Mouse (Mus musculus) hindbrain, embryonic 10.5 days (tissue): ENCODE measurements around the gene Avl9. TPM values are rescaled to one million over a fixed set of nuclear protein-coding genes. Genes with fewer than 3 reads are reported as not detected.

Experiments
- DNase-seq: peaks from one replicate; pipeline ENCODE4 v3.0.0-alpha.2; 2017; ENCODE audit warnings: low spot score
- H3K27ac ChIP-seq: fragments of 300-500 bp; sonication (generic); 2 replicates; pipeline ENCODE4 v1.5.1; 2016; ENCODE audit warnings: mild to moderate bottlenecking, moderate library complexity
- H3K27me3 ChIP-seq: fragments of 300-500 bp; sonication (generic); 2 replicates; pipeline ENCODE4 v1.6.1; 2016; ENCODE audit warnings: mild to moderate bottlenecking; ENCODE audit not compliant: poor library complexity, insufficient read depth, severe bottlenecking
- H3K36me3 ChIP-seq: fragments of 300-500 bp; sonication (generic); 2 replicates; pipeline ENCODE4 v1.6.1; 2016; ENCODE audit warnings: mild to moderate bottlenecking, moderate library complexity
- H3K4me1 ChIP-seq: fragments of 300-500 bp; sonication (generic); replicated peaks from 2 replicates; pipeline ENCODE4 v1.6.1; 2016; ENCODE audit warnings: mild to moderate bottlenecking
- H3K4me3 ChIP-seq: fragments of 300-500 bp; sonication (generic); 2 replicates; pipeline ENCODE4 v1.5.1; 2016; ENCODE audit warnings: mild to moderate bottlenecking, moderate library complexity
- H3K9me3 ChIP-seq: fragments of 300-500 bp; sonication (generic); 2 replicates; pipeline ENCODE4 v1.6.1; 2016; ENCODE audit warnings: mild to moderate bottlenecking, moderate library complexity
- WGBS: fragments of 180-500 bp; shearing (Covaris S2); methylation state at CpG from one replicate; pipeline ENCODE4 v1.1.7; 2016; 5-methylcytosine and 5-hydroxymethylcytosine counted together
- polyA plus RNA-seq: library from polyadenylated mRNA; unstranded; fragments of >200 nt; fragmentation: Nextera tagmentation; extraction: Ambion mirVana; gene quantifications from 2 replicates; pipeline ENCODE4 v1.2.1, GENCODE M21; 2016

The Avl9 gene
- 15.4 and 19.0 TPM in 2 replicates for polyA plus RNA-seq

DNA sequence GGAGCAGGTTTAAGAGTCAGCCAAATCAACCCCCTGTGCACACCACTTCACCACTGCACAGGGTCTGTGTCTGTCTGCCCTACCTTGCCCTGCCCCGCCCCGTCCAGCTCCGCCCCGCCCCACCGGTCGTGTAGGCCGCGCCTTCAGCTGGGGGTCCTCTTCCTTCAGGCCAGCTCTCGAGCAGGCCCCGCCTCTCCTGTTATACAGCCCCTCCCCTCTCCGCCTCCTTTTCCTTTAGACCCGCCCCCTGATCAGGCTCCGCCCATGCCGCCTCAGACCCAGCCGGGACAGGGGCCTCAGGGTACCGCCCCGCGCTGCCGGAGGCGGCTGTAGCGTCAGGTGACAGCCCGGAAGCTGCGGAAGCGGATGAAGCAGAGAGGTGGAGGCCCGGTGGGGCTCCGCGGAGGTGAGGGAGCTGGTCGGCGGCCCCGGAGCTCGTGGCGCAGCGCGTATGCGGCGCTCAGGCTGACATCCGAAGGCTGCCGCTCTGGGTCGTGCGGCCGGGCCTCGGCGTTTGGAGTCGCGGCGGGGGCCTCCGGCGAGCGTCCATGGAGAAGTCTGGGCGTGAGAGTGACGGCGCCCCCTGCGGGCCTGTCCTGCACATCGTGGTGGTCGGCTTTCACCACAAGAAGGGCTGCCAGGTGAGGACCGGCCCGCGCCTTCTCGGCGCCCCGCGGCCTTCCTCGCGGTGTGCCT lies at the start of gene Avl9:
Avl9 (plus strand) TSS at position 326 of the 696 bp plus-strand sequence.
- H3K4me1 ChIP-seq: peaks cover 16% of the 10 kb centered on the region
- H3K36me3 ChIP-seq: no peaks in the 10 kb centered on the region
- H3K27me3 ChIP-seq: no peaks in the 10 kb centered on the region
- H3K27ac ChIP-seq: peak within 1 kb of the TSS; percentile 95
- DNase-seq: peak; percentile 98
- WGBS: under 1% methylated on average over 64 of the region's 64 CpGs
- H3K4me3 ChIP-seq: peak within 1 kb of the TSS; percentile 84
- H3K9me3 ChIP-seq: no peaks in the 10 kb centered on the region

DNA sequence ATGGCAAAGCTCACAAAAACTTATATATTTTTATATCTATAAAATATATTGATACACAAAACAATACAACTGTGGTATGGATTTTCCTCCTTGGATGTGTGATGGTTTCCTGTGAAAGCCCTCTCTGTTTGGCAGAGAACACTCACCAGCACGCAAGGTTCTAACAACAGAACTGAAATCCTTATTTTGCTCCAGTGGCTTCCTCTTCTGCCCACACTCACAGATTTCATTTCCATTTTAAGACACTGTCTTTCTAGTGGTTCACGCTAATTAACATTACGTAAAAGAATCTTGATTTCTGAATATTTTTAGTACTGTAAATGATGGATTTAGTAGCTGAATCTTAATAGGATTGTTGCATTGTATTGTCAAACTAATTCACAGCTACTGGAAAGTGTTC lies 26.5 kb upstream of the Avl9 start:
- DNase-seq: no peak
- H3K9me3 ChIP-seq: no peaks in the 10 kb centered on the region
- H3K4me1 ChIP-seq: 0 out of 2 replicates have a peak, but pooled peaks cover 3% of the 10 kb centered on the region
- no peaks in the 10 kb centered on the region for H3K27me3 ChIP-seq
- H3K4me3 ChIP-seq: no peak overlapping the region
- WGBS: 94% methylated on average over 3 of the region's 3 CpGs
- no peaks in the 10 kb centered on the region for H3K36me3 ChIP-seq
- H3K27ac ChIP-seq: no peak overlapping the region

DNA sequence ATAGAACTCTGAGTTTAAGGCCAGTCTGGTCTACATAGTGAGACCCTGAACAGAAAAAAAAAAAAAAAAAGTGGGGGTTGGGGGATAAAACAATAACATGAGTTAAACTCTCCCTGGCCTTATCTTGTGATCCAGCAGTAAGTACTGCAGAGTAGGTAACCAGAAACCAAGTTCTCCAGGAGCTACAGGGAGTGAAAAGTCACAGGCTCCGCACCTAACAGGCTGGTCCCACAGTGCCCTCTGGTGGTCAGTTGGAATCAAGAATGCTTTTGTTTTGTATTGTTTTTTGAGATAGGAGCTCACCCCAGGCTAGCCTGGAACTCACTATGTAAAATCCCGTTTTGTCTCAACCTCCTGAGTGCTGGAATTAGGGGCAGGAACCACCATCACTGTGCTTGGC lies 23.5 kb upstream of the Avl9 start:
- Histone ChIP-seq H3K9me3 (no peaks in the 10 kb centered on the region), H3K36me3 (no peaks in the 10 kb centered on the region), H3K27me3 (no peaks in the 10 kb centered on the region), H3K4me3 (no peak overlapping the region), H3K27ac (no peak overlapping the region), H3K4me1 (0 out of 2 replicates have a peak, but pooled peaks cover 3% of the 10 kb centered on the region)
- DNase-seq: peak; percentile 79
- WGBS: 3% methylated on average over 2 of the region's 2 CpGs

DNA sequence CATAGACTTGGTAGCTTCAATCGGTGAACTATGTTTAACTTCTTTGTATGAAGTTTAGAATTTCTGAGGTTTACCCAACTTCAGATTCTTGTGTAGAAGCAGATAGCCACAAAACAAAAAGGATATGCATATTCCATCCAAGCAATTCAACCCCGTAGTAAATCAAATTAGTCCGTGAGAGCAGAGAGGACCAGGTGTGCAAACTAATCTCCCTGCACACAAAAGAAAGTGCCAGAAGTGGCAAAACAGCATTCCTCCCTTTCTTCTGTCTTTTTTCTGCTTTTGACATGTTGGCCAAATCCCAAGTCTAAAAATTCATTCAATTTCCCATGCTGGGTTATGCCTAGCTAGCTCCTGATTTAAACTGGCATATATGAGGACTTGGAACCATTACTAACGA lies 22.3 kb upstream of the Avl9 start:
- H3K27ac ChIP-seq: no peak overlapping the region
- no peak for DNase-seq
- no peaks in the 10 kb centered on the region for H3K4me1 ChIP-seq
- no peaks in the 10 kb centered on the region for H3K36me3 ChIP-seq
- WGBS: 88% methylated on average over 4 of the region's 4 CpGs
- no peak overlapping the region for H3K4me3 ChIP-seq
- no peaks in the 10 kb centered on the region for H3K27me3 ChIP-seq
- H3K9me3 ChIP-seq: no peaks in the 10 kb centered on the region

DNA sequence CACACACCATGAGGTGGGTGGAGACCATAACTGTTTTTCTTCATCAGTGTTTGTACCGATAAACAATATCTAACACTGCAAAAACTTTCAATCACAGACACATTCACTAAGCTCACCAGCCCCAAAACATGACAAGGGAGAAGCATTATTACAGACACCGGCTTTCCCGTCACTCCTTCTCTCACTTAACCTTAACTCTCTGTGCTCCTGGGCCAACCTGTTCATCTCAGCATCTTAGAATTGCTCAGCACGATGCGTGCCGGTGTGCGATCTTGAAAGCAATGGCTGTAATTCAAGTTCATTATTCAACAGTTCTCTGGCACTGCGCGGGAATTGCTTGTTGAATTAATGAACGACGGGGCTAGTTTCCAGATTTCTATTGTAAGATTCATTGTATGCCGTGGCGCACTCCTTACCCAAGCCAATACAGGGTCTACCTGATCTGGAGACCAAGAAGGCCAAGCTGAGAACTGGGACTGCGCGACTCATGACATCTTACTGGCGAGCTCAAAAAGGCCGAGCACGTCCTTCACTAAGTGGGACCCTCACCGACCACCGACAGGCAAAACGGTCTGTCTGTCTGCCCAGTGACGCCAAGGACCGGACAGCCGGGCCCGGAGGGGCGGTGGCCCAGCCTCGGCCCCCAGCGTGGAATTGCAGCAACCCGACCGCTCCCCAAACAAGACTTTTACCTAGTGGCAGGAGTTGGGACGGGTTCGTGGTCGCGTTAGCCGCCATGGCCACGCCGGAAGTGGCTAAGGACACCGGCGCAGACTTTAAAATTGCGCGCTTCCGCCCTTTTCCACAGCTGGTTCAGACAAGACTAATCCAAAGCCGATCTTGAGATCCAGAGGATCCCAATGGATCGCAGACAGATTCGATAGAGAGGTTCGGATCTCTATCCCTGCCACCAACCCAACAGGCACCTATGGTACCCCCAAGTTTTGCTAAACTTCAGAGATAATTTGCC lies 10.5 kb upstream of the Avl9 start, which contains the start of gene Lsm5:
Lsm5 (minus strand) TSS at position 780 of the 970 bp plus-strand sequence.
- WGBS: under 1% methylated on average over 46 of the region's 46 CpGs

DNA sequence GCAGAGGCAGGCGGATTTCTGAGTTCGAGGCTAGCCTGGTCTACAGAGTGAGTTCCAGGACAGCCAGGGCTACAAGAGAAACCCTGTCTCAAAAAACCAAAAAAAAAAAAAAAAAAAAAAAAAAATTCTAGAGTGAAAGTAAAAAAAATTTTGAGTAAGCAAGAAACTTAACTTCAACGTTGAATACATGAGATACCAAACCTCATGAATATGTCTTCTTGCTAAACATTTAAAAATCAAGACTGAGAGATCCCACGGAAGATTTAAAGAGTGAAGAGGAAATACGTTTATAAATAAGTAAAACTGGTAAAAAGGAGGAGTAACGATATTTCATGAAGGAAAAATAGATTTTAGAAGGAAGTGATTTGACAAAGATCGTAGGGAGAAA lies 519 bp upstream of the Avl9 start:
- Histone ChIP-seq H3K4me3 (peak overlapping the region; percentile 84), H3K27ac (peak overlapping the region; percentile 95; the same call in 1 of the 2 replicates), H3K4me1 (peaks cover 16% of the 10 kb centered on the region), H3K36me3 (no peaks in the 10 kb centered on the region), H3K27me3 (no peaks in the 10 kb centered on the region), H3K9me3 (no peaks in the 10 kb centered on the region)
- no peak for DNase-seq
- 51% methylated on average over 7 of the region's 7 CpGs for WGBS

More for the DNA sequence above, 10.5 kb upstream of the Avl9 start, which contains the start of gene Lsm5:
- peaks cover 4% of the 10 kb centered on the region; the same call in 1 of the 2 replicates for H3K36me3 ChIP-seq
- H3K4me3 ChIP-seq: peak within 1 kb of the TSS; percentile 87
- H3K9me3 ChIP-seq: no peaks in the 10 kb centered on the region
- no peaks in the 10 kb centered on the region for H3K27me3 ChIP-seq
- H3K4me1 ChIP-seq: peaks cover 8% of the 10 kb centered on the region
- peak within 1 kb of the TSS; percentile 89 for H3K27ac ChIP-seq
- peak; percentile 88 for DNase-seq

DNA sequence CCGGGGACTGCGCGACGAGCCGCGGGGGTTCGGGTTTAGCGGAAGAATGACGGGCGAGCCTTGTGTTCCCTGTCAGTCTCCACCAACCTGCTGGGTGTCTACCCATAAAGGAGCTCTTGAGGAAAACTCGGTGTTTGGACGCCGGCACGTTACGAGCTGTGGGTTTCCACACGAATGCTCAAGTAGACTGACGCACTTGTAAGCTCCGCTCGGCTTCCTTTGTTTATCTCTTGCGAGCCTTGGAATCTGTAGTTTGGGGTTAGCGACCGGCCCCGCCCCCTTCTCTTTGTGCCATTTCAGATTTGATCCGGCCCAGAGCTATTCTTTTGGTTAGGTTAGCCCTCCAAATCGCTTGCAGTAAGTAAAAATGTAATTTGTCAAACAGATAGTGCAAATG lies 569 bp downstream of the Avl9 start:
- Histone ChIP-seq H3K9me3 (no peaks in the 10 kb centered on the region), H3K4me3 (peak overlapping the region; percentile 84), H3K27ac (peak overlapping the region; percentile 95), H3K27me3 (no peaks in the 10 kb centered on the region), H3K36me3 (no peaks in the 10 kb centered on the region), H3K4me1 (peaks cover 16% of the 10 kb centered on the region)
- no peak for DNase-seq
- WGBS: under 1% methylated on average over 25 of the region's 25 CpGs

DNA sequence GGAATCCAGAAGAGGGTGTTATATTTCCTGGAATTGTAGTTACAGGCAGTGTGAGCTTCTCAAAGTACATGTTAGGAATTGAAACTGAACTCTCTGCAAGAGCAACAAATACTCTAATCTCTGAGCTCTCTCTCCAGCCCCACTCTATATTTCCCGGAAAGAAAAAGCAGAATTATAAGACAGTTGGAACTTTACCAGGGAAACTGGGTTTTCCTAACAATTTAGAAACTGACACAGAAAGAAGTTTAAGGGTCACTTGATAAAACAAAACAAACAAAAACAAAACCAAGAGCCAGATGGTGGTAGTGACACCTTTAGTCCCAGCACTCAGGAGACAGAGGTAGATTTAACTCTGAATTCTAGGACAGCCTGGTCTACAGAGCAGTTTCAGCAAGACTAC lies 4.4 kb downstream of the Avl9 start:
- Histone ChIP-seq H3K4me3 (no peak overlapping the region), H3K36me3 (peaks cover 9% of the 10 kb centered on the region), H3K27me3 (no peaks in the 10 kb centered on the region), H3K27ac (no peak overlapping the region), H3K9me3 (no peaks in the 10 kb centered on the region), H3K4me1 (peaks cover 16% of the 10 kb centered on the region)
- 88% methylated on average over 1 of the region's 1 CpGs for WGBS
- DNase-seq: no peak

DNA sequence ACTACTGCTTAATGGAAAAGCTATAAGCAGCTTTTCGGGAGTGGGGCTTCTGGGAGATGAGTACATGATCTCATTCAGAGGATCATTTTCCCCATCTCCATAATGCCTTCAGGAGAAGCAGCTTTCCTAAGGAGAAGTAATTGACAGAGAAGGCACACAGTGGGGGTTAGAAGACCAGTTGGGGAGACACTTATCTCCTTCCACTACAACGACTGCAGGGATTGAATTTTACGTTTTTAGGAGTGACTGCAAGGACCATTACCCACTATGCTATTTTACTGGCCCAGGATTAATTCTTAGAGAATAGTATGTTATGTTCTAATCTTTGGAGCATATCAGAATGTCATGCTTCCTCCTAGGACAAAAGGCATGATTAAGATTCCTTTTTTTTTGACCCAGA lies 6.2 kb downstream of the Avl9 start:
- WGBS: 79% methylated on average over 3 of the region's 3 CpGs
- H3K4me3 ChIP-seq: no peak overlapping the region

DNA sequence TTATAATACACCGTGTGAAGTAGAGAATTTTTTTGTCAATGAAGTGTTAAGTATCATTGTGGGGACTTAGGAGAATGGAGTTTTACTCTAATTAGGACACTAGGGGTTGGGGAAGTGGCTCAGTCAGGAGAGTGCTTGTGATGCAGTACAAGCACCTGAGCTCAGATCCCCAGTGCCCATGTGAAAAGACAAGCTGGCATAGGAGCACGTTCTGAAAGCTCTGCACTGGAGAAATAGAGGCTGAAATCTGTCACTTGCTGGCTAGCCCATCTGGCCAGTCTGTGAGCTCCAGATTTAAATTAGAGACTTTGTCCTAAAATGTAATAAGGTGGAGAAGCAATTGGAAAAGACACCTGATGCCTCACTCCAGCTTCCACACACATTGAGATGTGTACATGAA lies 17.8 kb downstream of the Avl9 start:
- Histone ChIP-seq H3K27ac (no peak overlapping the region), H3K4me3 (no peak overlapping the region), H3K4me1 (no peaks in the 10 kb centered on the region), H3K36me3 (peaks cover 89% of the 10 kb centered on the region), H3K27me3 (no peaks in the 10 kb centered on the region), H3K9me3 (no peaks in the 10 kb centered on the region)
- DNase-seq: no peak
- 79% methylated on average over 2 of the region's 2 CpGs for WGBS

More for the DNA sequence above, 6.2 kb downstream of the Avl9 start:
- Histone ChIP-seq H3K36me3 (peaks cover 26% of the 10 kb centered on the region), H3K9me3 (no peaks in the 10 kb centered on the region), H3K4me1 (peaks cover 10% of the 10 kb centered on the region), H3K27ac (no peak overlapping the region), H3K27me3 (no peaks in the 10 kb centered on the region)
- DNase-seq: no peak

DNA sequence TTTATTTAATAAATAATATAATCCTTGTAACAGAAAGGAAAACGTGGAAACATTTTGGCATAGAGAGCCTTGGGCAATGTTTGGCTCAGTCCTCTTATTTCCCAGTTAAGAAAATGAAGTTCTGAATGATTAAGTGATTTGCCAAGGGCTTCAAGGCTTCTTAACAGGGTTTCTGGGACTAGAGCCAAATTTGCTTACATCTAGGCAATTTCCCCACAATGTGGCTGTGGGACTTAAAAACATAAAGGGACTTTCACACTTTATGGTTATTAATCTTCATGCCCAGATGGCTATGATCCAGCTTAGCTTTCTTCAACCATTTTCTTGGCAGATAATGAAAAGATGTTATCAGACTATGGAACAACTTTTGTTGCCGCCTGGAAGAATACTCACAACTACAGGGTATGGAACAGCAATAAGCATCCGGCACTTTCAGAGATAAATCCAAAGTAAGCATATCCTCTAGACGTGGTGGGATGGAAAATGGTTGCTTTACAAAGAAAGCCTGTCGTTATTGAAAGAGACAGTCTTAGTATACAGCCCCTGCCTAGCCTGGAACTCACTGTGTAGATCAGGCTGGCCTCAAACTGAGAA lies 31.3 kb downstream of the Avl9 start:
- no peak overlapping the region for H3K4me3 ChIP-seq
- no peaks in the 10 kb centered on the region for H3K9me3 ChIP-seq
- WGBS: 91% methylated on average over 5 of the region's 5 CpGs
- H3K4me1 ChIP-seq: no peaks in the 10 kb centered on the region
- no peaks in the 10 kb centered on the region for H3K27me3 ChIP-seq
- H3K36me3 ChIP-seq: peaks cover 53% of the 10 kb centered on the region
- no peak for DNase-seq
- H3K27ac ChIP-seq: no peak overlapping the region

DNA sequence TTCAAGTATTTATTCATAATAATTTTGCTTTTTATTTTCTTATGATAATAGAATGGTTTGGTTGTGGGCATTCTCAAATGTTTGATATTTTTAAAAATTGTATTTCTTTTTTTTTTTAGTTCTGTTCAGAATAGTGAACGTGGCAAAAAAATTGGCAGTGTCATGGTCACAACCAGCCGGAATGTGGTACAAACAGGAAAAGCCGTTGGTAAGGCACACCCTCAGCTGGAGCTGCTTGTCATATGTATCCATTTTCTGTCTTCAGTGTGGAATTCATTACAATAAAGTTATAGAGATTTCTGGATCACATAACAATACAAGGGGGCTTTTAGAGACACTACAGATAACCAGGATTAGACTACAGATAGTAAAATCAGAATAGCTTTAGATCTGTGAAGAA lies 39.0 kb downstream of the Avl9 start:
- H3K27ac ChIP-seq: no peak overlapping the region
- 93% methylated on average over 3 of the region's 3 CpGs for whole genome bisulfite sequencing
- DNase-seq: no peak
- H3K4me1 ChIP-seq: no peaks in the 10 kb centered on the region
- peaks cover 73% of the 10 kb centered on the region for H3K36me3 ChIP-seq
- H3K4me3 ChIP-seq: no peak overlapping the region
- H3K27me3 ChIP-seq: no peaks in the 10 kb centered on the region
- H3K9me3 ChIP-seq: no peaks in the 10 kb centered on the region
